Mouse (Mus musculus): ENCODE measurements around the gene 4921504E06Rik. TPM values are rescaled to one million over a fixed set of nuclear protein-coding genes. Genes with fewer than 3 reads are reported as not detected.

Gene 4921504E06Rik
- total RNA-seq, 2 experiments from 2014 or later = not detected

- intact Hi-C loops (cut with DNase I) = loop anchor here (1.0 to 5.0 kb wide), 2 partner anchors 104 to 208 kb away; no protein-coding TSS in a partner anchor
- DNase-seq (ENCODE audit: low spot score in 2 of 2) = peak; percentile 20 to 46
Measured at GRCm38 (mm10) chr2:19519768-19520167, 33.9 kb downstream of the 4921504E06Rik start.

GRCm38 (mm10) chr2:19517952-19518351 lies 35.8 kb downstream of the 4921504E06Rik start:
- no peak for DNase-seq (ENCODE audit: low spot score in 2 of 2)
- intact Hi-C loops (cut with DNase I) = no loop called here

GRCm38 (mm10) chr2:19512381-19512780 lies 41.3 kb downstream of the 4921504E06Rik start:
- DNase-seq (ENCODE audit: low spot score in 2 of 2) = no peak
- intact Hi-C loops (cut with DNase I) = no loop called here

GRCm38 (mm10) chr2:19511032-19511431 lies 42.7 kb downstream of the 4921504E06Rik start:
- intact Hi-C loops (cut with DNase I) = no loop called here
- no peak for DNase-seq (ENCODE audit: low spot score in 2 of 2)

- intact Hi-C loops (cut with DNase I) = no loop called here
- DNase-seq (ENCODE audit: low spot score in 2 of 2) = no peak
Measured at GRCm38 (mm10) chr2:19505744-19506143, 48.0 kb downstream of the 4921504E06Rik start.

GRCm38 (mm10) chr2:19490262-19490661 lies 63.5 kb downstream of the 4921504E06Rik start:
- intact Hi-C loops (cut with DNase I) = no loop called here
- no peak for DNase-seq (ENCODE audit: low spot score in 2 of 2)

GRCm38 (mm10) chr2:19461940-19462339 lies 91.8 kb downstream of the 4921504E06Rik start:
- intact Hi-C loops (cut with DNase I) = no loop called here
- DNase-seq (ENCODE audit: low spot score in 2 of 2) = no peak

GRCm38 (mm10) chr2:19458785-19459184 lies 94.9 kb downstream of the 4921504E06Rik start:
- intact Hi-C loops (cut with DNase I) = loop anchor here (10.0 kb wide), 1 partner anchor 764 kb away; the partner anchor contains the start of gene Spag6

GRCm38 (mm10) chr2:19455857-19456482 lies 97.7 kb downstream of the 4921504E06Rik start:
- DNase-seq (ENCODE audit: low spot score in 2 of 2) = no peak
- intact Hi-C loops (cut with DNase I) = loop anchor here (10.0 kb wide), 1 partner anchor 761 kb away; the partner anchor contains the start of gene Spag6

More at GRCm38 (mm10) chr2:19458785-19459184, 94.9 kb downstream of the 4921504E06Rik start:
- DNase-seq (ENCODE audit: low spot score in 2 of 2) = no peak

- no peak for DNase-seq (ENCODE audit: low spot score in 2 of 2)
- intact Hi-C loops (cut with DNase I) = loop anchor here (10.0 kb wide), 1 partner anchor 760 kb away; the partner anchor contains the start of gene Spag6
Measured at GRCm38 (mm10) chr2:19455228-19455627, 98.5 kb downstream of the 4921504E06Rik start.

- intact Hi-C loops (cut with DNase I) = loop anchor here (10.0 kb wide), 1 partner anchor 758 kb away; the partner anchor contains the start of gene Spag6
- DNase-seq (ENCODE audit: low spot score in 2 of 2) = no peak
Measured at GRCm38 (mm10) chr2:19452531-19453055, 101.1 kb downstream of the 4921504E06Rik start.

GRCm38 (mm10) chr2:19449308-19449707 lies 104.4 kb downstream of the 4921504E06Rik start:
- no peak for DNase-seq (ENCODE audit: low spot score in 2 of 2)
- intact Hi-C loops (cut with DNase I) = loop anchor here (2.0 kb wide), 1 partner anchor 19 kb away; no protein-coding TSS in a partner anchor

GRCm38 (mm10) chr2:19448042-19448700 lies 105.5 kb downstream of the 4921504E06Rik start:
- intact Hi-C loops (cut with DNase I) = loop anchor here (2.0 kb wide), 1 partner anchor 17 kb away; no protein-coding TSS in a partner anchor
- DNase-seq (ENCODE audit: low spot score in 2 of 2) = no peak

GRCm38 (mm10) chr2:19446746-19447145 lies 107.0 kb downstream of the 4921504E06Rik start:
- DNase-seq (ENCODE audit: low spot score in 2 of 2) = no peak
- intact Hi-C loops (cut with DNase I) = no loop called here

- intact Hi-C loops (cut with DNase I) = no loop called here
- no peak for DNase-seq (ENCODE audit: low spot score in 2 of 2)
Measured at GRCm38 (mm10) chr2:19445871-19446501, 107.7 kb downstream of the 4921504E06Rik start.

GRCm38 (mm10) chr2:19444931-19445831 lies 108.5 kb downstream of the 4921504E06Rik start, which contains the start of gene Ptf1a:
Ptf1a (plus strand) TSS chr2:19445663.
- intact Hi-C loops (cut with DNase I) = no loop called here
- no peak for DNase-seq (ENCODE audit: low spot score in 2 of 2)

GRCm38 (mm10) chr2:19444346-19444745 lies 109.4 kb downstream of the 4921504E06Rik start:
- intact Hi-C loops (cut with DNase I) = no loop called here
- no peak for DNase-seq (ENCODE audit: low spot score in 2 of 2)

- intact Hi-C loops (cut with DNase I) = loop anchor here (2.0 kb wide), 1 partner anchor 17 kb away; no protein-coding TSS in a partner anchor
- no peak for DNase-seq (ENCODE audit: low spot score in 2 of 2)
Measured at GRCm38 (mm10) chr2:19431614-19432323, 121.9 kb downstream of the 4921504E06Rik start.
